Mouse (Mus musculus) hindlimb bud, embryonic 11.5 days (tissue): ENCODE measurements at regions not wholly inside any gene's neighbourhood (a gene's known extent, or its start where the extent isn't known, plus 50 kb on each side); places are given as distances from the start of the nearest gene placed in this dataset.

Experiments used
- DNase-seq: peaks from one replicate; pipeline ENCODE4 v3.0.0-alpha.2; 2012; ENCODE audit warnings: low read depth, low spot score; ENCODE audit errors: extremely low spot score

DNA sequence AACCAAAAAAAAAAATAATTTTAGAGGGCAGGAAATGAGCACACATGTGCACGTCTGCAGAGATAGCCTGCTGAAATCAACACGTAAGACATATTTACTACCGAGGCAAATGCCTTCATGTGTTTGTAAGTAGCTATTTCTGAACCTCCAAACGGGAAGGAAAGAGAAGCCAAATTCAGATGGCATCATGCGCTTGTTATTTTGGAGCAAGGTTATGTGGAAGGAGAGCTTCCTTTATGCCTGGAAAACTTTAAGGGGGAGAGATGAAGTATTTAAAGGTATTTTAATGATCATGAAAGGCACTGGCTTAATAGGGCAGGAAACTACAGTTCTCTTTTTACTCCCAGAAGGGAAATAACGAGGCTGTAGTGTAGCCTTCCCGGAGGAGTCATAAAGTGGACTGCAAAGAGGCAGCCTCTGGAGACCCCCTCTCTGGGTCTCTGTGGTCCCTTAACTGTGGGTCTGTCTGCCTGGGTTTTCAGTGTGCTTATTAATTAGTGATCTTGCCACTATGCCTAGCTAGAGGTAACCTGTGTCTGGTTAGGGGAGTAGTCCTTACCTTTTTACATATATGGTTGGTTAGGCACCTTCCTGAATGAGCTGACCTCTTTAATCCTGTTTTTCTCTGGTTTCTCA, 672.4 kb downstream of the Bcl11a start:
- peak; percentile 61 for DNase-seq

DNA sequence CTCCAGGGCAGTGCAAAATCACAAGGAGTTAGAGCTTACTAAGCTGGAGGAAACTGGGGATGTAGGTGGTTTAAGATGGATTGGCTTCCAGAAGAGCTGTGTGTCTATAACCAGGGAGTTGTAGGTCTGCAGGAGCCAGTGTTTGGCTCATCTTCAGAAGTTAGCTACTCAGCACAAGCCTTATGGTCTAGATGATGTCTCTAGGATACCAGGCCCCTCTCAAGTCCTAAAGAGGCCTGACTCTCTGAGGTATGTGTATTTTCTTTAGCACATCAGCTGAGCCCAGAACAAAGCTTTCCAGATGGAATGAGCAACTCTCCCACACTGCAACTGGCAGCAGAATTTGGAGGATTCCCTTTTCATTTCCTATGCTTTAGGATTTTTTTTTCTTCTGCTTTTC, 680.3 kb downstream of the Bcl11a start:
- DNase-seq: no peak

DNA sequence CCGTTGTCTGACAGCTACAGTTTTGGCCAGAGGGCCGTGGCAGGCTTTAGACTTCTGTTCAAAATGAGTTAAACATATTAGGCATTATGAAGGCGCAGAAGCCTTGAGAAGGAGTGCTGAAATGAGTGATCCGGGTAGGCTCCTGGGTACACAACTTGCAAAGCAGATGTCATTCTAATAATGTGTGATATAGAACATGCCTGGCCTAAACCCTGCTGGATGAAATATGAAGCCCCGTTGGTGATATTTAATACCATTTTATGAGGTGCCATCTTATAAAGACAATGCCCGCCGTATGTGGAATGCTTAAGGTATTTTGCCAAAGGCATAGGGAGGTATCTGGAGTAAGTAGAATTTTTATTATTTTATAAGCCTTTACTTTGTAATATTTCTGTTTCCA, 705.6 kb downstream of the Bcl11a start:
- DNase-seq: no peak

DNA sequence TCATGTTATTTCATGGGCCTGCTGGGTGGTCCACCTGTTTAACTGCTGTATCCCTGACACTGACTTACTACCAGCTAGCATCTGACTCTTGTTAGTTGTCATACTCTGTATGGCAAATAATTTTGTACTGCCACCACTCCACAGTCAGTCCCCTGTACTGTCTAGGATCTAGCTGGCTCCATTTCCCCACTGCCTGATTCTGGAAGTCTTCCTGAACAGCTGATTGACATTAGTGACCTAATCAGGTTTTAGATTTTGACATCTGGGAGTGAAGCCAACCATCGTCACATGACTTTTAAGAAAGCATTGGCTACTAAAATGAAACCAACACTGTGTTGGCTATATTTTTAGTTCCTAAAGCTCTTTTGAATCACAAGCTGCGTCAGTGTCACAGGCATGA, 711.3 kb downstream of the Bcl11a start:
- DNase-seq: no peak

DNA sequence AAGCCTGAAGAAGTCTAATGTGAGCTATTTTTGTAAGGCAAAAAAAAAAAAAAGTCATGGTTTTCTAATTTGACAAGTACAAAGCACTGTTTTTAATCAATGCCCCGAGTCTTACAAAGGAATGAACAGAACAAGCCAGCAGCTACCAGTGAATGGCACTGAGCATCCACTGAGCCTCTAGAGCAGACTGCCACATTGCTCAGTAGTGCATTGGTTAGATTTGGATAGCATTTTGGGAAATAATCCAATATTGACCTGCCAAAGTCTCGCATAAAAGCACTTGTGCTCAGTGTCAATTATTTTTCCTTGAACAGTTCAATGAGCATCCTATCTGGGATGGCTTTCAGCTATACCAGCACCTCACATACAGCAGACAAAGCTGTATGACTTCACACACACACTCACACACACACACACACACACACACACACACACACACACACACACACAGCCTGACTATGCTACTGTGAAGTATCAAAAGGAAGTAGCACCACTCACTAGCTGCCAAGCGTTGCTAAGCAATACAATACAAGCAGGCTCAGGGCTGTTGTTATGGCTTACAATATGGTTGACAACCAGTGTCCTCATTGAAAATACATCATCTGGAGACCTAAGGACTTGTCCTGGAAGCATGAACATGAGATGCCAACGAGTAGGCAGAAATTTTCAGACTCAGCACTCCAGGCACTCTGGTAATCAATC, 717.8 kb downstream of the Bcl11a start:
- DNase-seq: no peak

DNA sequence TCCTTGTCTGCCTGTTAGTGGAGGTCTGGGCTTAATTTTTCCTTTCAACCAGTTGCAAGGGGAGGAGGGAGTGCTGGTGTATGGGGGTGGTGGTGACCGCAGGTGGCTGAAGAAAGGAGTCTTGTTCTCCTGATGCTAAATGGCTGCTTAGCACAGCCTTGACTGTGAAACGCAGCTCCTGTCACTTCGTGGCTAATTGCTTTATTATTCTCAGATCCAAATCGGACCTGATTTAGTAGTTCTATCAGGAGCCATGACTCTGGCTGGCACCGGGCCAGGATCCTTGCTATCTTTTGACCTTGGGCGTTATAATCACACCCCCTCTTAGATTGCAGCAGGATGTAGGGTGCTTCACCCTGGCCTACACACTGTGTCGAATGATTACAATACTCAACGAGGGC, 726.8 kb downstream of the Bcl11a start:
- DNase-seq: no peak

DNA sequence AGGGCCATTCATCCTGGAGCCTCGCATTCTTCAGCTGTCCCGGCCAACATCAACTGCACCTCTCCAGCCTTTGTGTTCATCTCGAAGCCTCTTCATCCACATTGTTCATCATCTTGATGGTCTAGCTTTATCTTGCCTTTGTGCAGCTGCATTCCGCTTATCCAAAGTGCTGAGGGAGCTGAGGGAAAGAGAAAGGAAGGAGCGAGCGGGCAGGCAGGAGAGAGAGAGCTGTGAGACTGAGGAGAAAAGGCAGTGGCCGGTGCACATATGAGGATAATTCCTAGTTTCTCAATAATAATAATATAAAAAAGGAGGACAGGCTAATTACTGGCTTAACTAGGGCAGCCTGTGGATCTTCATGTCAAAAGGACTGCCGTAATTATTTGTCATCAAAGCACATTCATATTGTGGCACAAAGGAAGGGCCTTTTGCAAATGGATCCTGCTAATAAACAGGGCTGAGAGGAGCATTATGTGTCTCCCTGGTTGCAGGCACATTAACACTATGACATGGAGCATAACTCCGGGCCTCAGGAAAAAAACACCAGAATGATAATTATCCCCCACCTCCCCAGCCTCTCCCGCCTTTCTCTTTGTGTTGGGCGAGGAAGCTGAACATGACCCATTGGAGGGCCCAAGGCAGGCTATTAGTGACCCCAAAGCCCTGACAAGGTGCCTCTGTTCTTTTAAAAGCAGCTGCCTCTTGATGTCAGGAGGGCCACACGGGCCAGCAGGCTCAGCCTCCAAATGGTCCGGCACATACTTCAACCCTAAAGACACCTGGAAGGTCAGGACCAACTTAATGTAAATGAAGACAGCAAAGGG, 751.9 kb downstream of the Bcl11a start:
- no peak for DNase-seq

DNA sequence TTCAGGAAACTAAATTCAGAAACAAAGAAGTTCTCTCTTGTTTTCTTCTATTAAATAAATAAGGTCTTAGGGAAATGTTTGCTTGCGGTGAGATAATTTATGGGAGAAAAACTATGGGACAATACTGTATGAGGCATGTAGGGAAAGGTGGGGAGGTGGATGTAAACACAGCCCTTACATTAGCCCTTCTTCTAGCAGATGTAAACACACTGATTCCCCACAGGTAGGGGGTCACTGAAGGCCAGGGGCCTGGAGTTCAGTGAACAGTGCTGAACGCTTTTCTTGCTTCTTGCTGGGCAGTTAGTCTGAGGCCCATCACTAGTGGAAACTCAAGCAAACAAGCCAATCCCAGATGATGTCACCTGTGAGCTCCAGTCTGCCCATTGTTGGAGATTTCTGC, 752.6 kb downstream of the Bcl11a start:
- DNase-seq: no peak

DNA sequence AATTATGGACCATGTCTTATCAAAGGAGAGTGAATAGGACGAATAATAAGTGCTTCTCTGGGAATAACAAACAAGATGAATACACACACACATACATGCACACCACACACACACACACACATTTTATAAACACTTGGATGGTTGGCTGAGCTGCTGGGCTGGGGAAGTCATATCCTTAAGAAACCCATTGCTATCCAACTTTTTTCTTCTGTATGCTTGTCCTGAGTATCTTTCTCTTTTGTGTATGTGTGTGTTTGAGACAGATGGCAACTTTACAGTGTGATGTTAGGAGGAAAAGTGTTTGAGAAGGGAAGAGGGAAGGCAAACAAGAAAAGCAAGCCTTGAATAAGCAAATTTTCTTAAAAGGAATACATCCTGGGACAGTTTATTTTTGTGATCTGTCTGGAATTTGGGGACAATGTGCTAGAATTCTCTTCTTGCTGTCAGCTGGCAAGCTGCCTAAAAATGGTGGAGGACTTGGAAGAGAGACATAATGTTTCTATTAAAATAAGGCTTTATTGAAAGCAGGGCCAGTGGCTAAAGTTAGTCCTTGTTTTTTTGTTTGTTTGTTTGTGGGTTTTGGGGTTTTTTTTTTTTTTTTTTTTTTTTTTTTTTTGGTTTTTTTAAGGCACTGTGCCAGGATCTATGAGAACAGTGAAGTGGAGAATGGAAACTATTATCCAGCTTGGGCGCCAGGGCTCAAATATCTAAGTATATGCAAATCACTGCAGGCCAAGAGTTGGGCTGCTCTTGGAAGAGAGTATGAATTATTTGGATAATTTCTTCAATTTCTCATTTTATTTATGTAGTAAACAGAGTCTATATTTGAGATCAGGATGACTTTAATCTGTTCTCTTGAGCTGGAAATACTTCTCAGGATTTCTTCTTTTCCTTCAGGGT, 766.2 kb downstream of the Bcl11a start:
- no peak for DNase-seq

DNA sequence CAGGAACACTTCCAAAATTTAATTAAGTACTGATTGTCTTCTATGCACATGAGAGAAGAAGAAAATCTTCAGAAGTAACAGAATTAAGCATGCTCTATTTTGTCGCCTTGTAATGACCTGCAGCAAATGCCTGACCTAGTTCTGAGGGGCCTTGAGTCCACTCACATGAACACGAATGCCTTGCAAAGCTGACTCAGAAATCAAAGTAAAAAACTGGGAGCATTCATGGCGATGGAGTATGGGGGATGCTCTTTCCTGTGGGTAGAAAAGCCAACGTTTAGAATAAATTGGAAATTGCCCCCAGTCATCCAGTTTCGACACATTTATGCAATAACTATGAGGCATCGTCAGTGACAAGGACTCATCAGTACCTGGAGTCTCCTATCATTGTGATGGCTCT, 779.1 kb downstream of the Bcl11a start:
- DNase-seq: no peak

DNA sequence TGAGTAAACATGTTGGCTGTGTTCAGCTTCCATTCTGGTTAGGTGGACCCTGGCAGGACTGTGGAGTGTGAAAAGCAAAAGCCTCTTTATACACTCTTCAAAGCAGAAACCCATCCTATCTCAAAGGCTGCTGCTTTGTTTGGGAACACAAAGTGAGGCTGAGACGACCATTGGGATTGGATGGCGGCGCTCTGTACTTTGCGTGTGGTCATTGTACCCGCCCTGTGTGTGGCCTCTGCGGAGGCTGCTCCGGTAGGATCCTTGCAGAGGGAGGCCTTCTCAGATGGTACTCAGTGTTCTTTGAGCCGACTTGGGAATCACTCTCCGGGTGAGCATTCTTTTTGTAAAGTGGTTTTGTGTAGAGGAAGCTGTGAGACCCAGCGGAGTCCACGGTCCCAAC, 786.8 kb downstream of the Bcl11a start:
- no peak for DNase-seq

DNA sequence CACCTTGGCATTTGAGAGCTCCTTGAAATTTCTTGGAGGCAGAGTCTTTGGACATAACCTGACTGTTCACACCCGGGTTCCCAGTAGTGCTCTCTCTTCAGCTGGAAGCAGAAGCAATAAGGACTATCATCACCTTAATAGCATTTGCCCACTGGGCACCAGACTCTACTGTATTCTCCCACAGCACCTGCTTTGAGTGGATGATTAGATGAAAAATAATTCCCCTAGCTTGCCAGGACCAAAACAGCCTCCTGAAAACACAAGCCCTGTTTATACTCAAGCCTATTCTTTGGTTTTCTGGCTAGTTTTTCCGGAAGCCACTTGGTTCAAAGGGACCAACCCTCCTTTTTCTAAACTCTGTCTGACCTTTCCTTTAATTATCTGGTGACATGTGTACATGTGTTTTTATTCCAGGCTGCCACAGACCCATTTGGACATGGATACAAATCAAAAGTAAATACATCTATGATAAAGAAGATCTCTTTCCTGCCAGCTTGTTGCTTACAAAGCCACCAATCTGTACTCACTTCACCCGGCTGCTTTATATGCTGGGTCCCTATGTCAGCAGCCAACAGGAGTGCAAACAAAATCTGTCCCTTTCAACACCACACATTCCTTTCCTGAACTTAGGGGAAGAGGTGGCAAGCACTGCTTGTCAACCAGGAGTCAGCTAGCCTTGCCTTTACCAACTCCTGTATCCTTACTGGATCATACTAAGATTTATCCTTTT, 787.4 kb downstream of the Bcl11a start:
- no peak for DNase-seq
